Mouse (Mus musculus) limb, embryonic 12.5 days (tissue): ENCODE results near the gene Mnat1. TPM values are rescaled to one million over a fixed set of nuclear protein-coding genes. Genes with fewer than 3 reads are reported as not detected.

Experiments used
- ATAC-seq: fragments of 200-750 bp; cut with Nextera tagmentation; 2 replicates; pipeline ENCODE4 v1.8.0; 2017; ENCODE audit warnings: low read depth, moderate TSS enrichment; ENCODE audit not compliant: insufficient number of reproducible peaks, insufficient read depth, low FRiP score, low TSS enrichment
- H3K27ac ChIP-seq: fragments of 300-500 bp; sonication (generic); 2 replicates; pipeline ENCODE4 v1.5.1; 2016; ENCODE audit warnings: mild to moderate bottlenecking, moderate library complexity
- H3K27me3 ChIP-seq: fragments of 300-500 bp; sonication (generic); 2 replicates; pipeline ENCODE4 v1.6.1; 2016; ENCODE audit warnings: mild to moderate bottlenecking, moderate library complexity
- H3K36me3 ChIP-seq: fragments of 300-500 bp; sonication (generic); 2 replicates; pipeline ENCODE4 v1.6.1; 2016; ENCODE audit warnings: mild to moderate bottlenecking, moderate library complexity
- H3K4me1 ChIP-seq: fragments of 300-500 bp; sonication (generic); replicated peaks from 2 replicates; pipeline ENCODE4 v1.6.1; 2016
- H3K4me2 ChIP-seq: fragments of 300-500 bp; sonication (generic); 2 replicates; pipeline ENCODE4 v1.6.1; 2016; ENCODE audit warnings: mild to moderate bottlenecking, moderate library complexity
- H3K4me3 ChIP-seq: fragments of 300-500 bp; sonication (generic); replicated peaks from 2 replicates; pipeline ENCODE4 v1.5.1; 2016; ENCODE audit warnings: mild to moderate bottlenecking
- H3K9ac ChIP-seq: fragments of 300-500 bp; sonication (generic); replicated peaks from 2 replicates; pipeline ENCODE4 v1.6.1; 2016; ENCODE audit warnings: mild to moderate bottlenecking, moderate library complexity
- H3K9me3 ChIP-seq: fragments of 300-500 bp; sonication (generic); 2 replicates; pipeline ENCODE4 v1.6.1; 2016; ENCODE audit warnings: mild to moderate bottlenecking, moderate library complexity
- WGBS: fragments of 180-500 bp; shearing (Covaris S2); methylation state at CpG from one replicate; pipeline ENCODE4 v1.1.7; 2016; 5-methylcytosine and 5-hydroxymethylcytosine counted together
- polyA plus RNA-seq: library from polyadenylated mRNA; unstranded; fragments of >200 nt; fragmentation: Nextera tagmentation; extraction: Ambion mirVana; gene quantifications from 2 replicates; pipeline ENCODE4 v1.2.1, GENCODE M21; 2016

Gene Mnat1
- polyA plus RNA-seq, 1 experiment from 2014 or later, result 40.7 TPM

DNA sequence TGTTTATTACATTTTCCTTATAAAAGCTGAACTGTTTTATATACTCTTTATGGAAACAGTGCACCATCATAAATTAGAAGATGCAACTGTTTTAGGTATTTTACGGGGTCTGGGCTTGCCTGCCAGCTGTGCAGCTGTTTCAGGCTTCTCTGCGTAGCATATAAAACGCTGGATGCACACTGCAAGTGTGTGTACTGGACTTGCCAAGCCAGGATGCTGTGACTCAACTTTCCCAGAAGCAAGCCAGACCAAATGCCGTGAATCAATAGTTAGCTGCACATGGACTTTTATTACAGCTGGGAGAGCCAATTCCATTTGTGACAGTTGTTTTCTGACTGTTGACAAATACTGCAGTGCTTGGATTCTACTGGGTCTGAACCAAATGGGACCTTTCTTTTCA, 146.4 kb downstream of the Mnat1 start:
- 20% methylated on average over 4 of the region's 4 CpGs for WGBS
- peak; percentile 80 for ATAC-seq
- no peaks in the 10 kb centered on the region for H3K9me3 ChIP-seq
- peaks cover 44% of the 10 kb centered on the region for H3K4me1 ChIP-seq
- peak overlapping the region; percentile 56 for H3K27ac ChIP-seq
- H3K4me3 ChIP-seq, result no peak overlapping the region
- H3K4me2 ChIP-seq, result no peak overlapping the region
- H3K27me3 ChIP-seq, result no peaks in the 10 kb centered on the region
- H3K9ac ChIP-seq, result no peak overlapping the region
- peaks cover 12% of the 10 kb centered on the region; the same call in 1 of the 2 replicates for H3K36me3 ChIP-seq

- H3K36me3 ChIP-seq, result peaks cover 52% of the 10 kb centered on the region
- no peak overlapping the region for H3K9ac ChIP-seq
- H3K4me3 ChIP-seq, result no peak overlapping the region
- no peaks in the 10 kb centered on the region for H3K27me3 ChIP-seq
- no peak for ATAC-seq
- 90% methylated on average over 3 of the region's 3 CpGs for WGBS
- H3K27ac ChIP-seq, result no peak overlapping the region
- H3K4me2 ChIP-seq, result no peak overlapping the region
- peaks cover 29% of the 10 kb centered on the region for H3K4me1 ChIP-seq
- peaks cover 14% of the 10 kb centered on the region; the same call in 1 of the 2 replicates for H3K9me3 ChIP-seq
Measured at GRCm38 (mm10) chr12:73274921-73275320, 151.4 kb downstream of the Mnat1 start.

DNA sequence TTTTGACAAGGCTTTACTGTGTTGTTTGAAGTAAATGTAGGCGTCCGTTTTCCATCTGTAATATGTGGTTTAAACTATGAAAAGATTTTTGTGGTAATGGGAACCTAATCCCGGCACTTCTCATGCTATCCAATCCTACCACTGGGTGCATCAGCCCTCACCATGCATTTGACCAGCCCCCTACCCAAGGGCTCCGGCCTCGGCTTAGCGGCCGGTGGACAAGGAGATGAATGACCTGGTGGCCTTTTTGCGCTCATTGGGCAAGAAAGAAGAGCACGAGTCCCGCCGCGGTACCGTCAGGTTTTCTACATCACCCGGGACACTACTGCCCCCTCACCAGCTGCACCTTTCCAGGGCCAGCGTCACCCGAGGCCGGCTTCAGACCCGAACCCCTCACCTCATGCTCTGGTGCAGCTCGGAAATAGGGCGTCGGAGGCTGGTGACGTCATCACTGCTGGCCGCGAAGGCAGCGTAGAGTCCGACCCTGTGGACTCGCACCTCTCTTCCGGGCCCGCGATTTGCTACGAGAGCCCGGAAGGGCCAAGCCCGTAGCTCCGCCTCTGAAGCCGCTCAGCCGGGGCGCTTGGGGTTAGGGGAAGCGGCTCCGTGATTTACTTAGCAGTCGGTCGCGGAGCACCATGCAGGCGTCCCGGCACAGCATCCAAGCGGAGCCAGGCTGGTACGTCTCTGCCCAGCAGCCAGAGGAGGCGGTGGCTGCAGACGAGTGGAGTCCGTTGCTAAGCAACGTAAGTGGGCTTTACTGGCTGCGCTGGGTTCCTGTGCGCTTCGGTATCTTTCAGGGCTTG, 163.0 kb downstream of the Mnat1 start, which contains the start of the genes Trmt5 and Slc38a6:
Gene Trmt5, minus strand, starts transcription at position 424 of the 806 bp plus-strand sequence.
Gene Slc38a6, plus strand, starts transcription at position 493 of the 806 bp plus-strand sequence.
- Histone ChIP-seq H3K36me3 (peaks cover 18% of the 10 kb centered on the region), H3K9me3 (no peaks in the 10 kb centered on the region), H3K27ac (peak within 1 kb of the TSS; percentile 79), H3K4me2 (peak within 1 kb of the TSS; percentile 76), H3K4me3 (peak within 1 kb of the TSS; percentile 68), H3K9ac (peak within 1 kb of the TSS; percentile 69), H3K27me3 (no peaks in the 10 kb centered on the region), H3K4me1 (peaks cover 29% of the 10 kb centered on the region)
- ATAC-seq, result peak; percentile 97
- under 1% methylated on average over 53 of the region's 53 CpGs for WGBS

- Histone ChIP-seq H3K27ac (no peak overlapping the region), H3K27me3 (no peaks in the 10 kb centered on the region), H3K9me3 (no peaks in the 10 kb centered on the region), H3K4me1 (peaks cover 29% of the 10 kb centered on the region), H3K4me2 (peak overlapping the region; percentile 76), H3K36me3 (peaks cover 15% of the 10 kb centered on the region), H3K4me3 (peak overlapping the region; percentile 68), H3K9ac (peak overlapping the region; percentile 69; the same call in 1 of the 2 replicates)
- WGBS, result 62% methylated on average over 8 of the region's 8 CpGs
- no peak for ATAC-seq
Measured at GRCm38 (mm10) chr12:73287609-73288008, 164.1 kb downstream of the Mnat1 start.

- ATAC-seq, result no peak
- H3K4me3 ChIP-seq, result no peak overlapping the region
- WGBS, result 91% methylated on average over 3 of the region's 3 CpGs
Measured at GRCm38 (mm10) chr12:73288626-73289025, 165.1 kb downstream of the Mnat1 start.

DNA sequence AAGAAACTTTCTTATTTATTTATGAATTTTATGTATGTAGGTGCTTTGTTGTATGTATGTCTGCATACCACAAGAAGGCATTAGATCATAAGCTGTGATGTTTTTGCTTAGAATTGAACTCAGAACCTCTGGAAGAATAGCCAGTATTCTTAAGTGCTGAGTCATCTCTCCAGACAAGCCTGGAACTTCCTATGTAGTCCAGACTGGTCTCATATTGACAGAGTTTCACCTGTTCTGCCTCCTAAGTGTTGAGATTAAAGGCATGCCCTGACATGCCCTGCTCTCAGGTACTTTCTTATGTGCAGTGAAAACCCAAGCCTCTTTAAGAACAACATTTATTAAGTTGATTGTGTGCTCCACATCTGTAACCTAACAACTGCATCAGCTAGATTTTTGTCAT, 171.4 kb downstream of the Mnat1 start:
- Histone ChIP-seq H3K9ac (no peak overlapping the region), H3K4me1 (peaks cover 15% of the 10 kb centered on the region), H3K27me3 (no peaks in the 10 kb centered on the region), H3K4me3 (no peak overlapping the region), H3K27ac (0 out of 2 replicates have a peak overlapping the region, but pooled peaks have one; percentile 31), H3K36me3 (peaks cover 30% of the 10 kb centered on the region), H3K4me2 (no peak overlapping the region), H3K9me3 (no peaks in the 10 kb centered on the region)
- ATAC-seq, result no peak

More at GRCm38 (mm10) chr12:73288626-73289025, 165.1 kb downstream of the Mnat1 start:
- no peaks in the 10 kb centered on the region for H3K27me3 ChIP-seq
- no peak overlapping the region for H3K27ac ChIP-seq
- peaks cover 17% of the 10 kb centered on the region for H3K36me3 ChIP-seq
- no peak overlapping the region for H3K4me2 ChIP-seq
- H3K4me1 ChIP-seq, result peaks cover 29% of the 10 kb centered on the region
- H3K9me3 ChIP-seq, result no peaks in the 10 kb centered on the region
- no peak overlapping the region for H3K9ac ChIP-seq

DNA sequence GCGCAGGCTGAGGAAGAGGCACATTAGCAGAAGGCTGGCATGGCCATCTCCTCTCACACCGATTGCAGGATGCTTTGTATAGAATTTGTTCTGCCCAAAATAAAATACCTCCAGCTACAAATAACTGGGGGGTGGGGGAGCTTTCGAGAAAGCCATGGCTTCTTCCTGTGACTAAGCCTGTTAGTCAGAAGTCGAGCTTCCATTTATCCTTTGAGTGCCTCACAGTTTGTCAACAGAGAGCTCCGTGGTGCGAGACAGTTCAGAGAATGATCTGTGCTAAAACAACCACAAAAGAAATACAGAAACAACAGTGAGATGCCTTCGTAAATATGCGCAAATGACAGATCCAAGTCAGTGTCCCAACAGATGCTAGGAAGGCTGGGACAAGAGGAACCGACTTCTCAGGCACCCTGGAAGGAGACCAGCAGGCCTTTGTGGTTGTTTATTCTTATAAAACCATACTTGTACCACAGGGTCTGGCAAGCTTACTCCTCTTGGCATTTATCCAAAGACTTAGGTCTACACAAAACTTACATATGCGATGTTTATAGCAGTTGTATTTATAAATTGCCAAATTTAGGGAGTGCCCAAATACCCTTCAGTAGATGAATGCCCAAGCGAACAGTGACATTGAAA, 172.1 kb downstream of the Mnat1 start:
- Histone ChIP-seq H3K4me1 (peaks cover 15% of the 10 kb centered on the region), H3K9me3 (no peaks in the 10 kb centered on the region), H3K4me2 (no peak overlapping the region), H3K9ac (no peak overlapping the region), H3K27me3 (no peaks in the 10 kb centered on the region), H3K27ac (peak overlapping the region; percentile 31; the same call in 1 of the 2 replicates), H3K36me3 (peaks cover 38% of the 10 kb centered on the region), H3K4me3 (no peak overlapping the region)
- WGBS, result 83% methylated on average over 11 of the region's 11 CpGs
- no peak for ATAC-seq

GRCm38 (mm10) chr12:73298621-73299020, 175.1 kb downstream of the Mnat1 start:
- ATAC-seq, result no peak
- Histone ChIP-seq H3K9me3 (no peaks in the 10 kb centered on the region), H3K4me2 (no peak overlapping the region), H3K27me3 (no peaks in the 10 kb centered on the region), H3K4me3 (no peak overlapping the region), H3K4me1 (peaks cover 15% of the 10 kb centered on the region), H3K27ac (no peak overlapping the region), H3K36me3 (peaks cover 27% of the 10 kb centered on the region), H3K9ac (no peak overlapping the region)
- WGBS, result 94% methylated on average over 5 of the region's 5 CpGs

GRCm38 (mm10) chr12:73300531-73300930, 177.0 kb downstream of the Mnat1 start:
- no peak overlapping the region for H3K9ac ChIP-seq
- H3K36me3 ChIP-seq, result peaks cover 18% of the 10 kb centered on the region
- 87% methylated on average over 2 of the region's 2 CpGs for WGBS
- peaks cover 10% of the 10 kb centered on the region for H3K4me1 ChIP-seq
- no peak for ATAC-seq
- H3K4me2 ChIP-seq, result no peak overlapping the region
- no peak overlapping the region for H3K4me3 ChIP-seq
- H3K27me3 ChIP-seq, result no peaks in the 10 kb centered on the region
- no peak overlapping the region for H3K27ac ChIP-seq
- no peaks in the 10 kb centered on the region for H3K9me3 ChIP-seq

DNA sequence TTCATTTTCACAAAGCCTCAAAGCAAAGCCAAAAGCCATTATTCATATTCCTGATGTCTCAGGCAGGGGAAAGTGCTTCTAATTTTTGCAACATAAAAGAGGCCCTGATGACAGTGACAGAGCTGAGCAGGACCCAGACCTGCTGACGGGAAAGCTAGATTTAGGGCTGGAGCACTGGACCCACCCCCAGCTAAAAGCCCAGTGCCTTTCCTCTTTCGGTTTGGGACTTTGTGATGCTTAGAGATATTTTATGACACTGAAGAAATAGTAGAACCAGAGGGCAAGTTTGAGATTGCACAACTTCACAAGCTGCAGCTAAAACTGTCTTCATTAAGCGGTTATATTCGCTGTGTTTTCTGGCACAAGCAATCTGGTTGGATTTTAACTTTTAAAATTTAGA, 181.1 kb downstream of the Mnat1 start:
- Histone ChIP-seq H3K9ac (no peak overlapping the region), H3K4me1 (no peaks in the 10 kb centered on the region; the same call in 1 of the 2 replicates), H3K27me3 (no peaks in the 10 kb centered on the region), H3K4me3 (no peak overlapping the region), H3K36me3 (peaks cover 11% of the 10 kb centered on the region), H3K4me2 (no peak overlapping the region), H3K9me3 (no peaks in the 10 kb centered on the region), H3K27ac (no peak overlapping the region)
- 79% methylated on average over 4 of the region's 4 CpGs for WGBS
- ATAC-seq, result no peak

DNA sequence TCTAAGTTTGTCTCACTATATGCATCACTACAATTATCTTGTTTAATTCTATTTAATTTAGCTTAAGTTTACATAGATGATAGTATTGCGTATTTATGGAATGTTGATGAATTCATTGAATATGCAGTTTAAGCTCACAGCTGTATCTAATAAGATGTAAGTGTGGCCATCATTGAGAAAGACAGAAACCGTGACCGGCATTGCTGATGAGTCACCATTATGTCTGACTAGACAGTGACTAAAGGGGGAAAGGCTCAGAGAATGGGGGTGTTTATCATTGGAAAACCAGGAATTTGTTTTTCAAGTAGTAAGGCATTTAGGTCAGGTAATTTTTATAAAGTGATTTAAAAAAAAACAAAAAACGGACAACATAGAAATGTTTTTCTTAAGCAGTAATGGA, 184.2 kb downstream of the Mnat1 start:
- no peak for ATAC-seq

More for the DNA sequence above, 184.2 kb downstream of the Mnat1 start:
- H3K9ac ChIP-seq, result no peak overlapping the region
- H3K27ac ChIP-seq, result no peak overlapping the region
- H3K4me2 ChIP-seq, result no peak overlapping the region
- no peak overlapping the region for H3K4me3 ChIP-seq
- H3K4me1 ChIP-seq, result no peaks in the 10 kb centered on the region; the same call in 1 of the 2 replicates
- no peaks in the 10 kb centered on the region for H3K9me3 ChIP-seq
- no peaks in the 10 kb centered on the region; the same call in 1 of the 2 replicates for H3K36me3 ChIP-seq
- 92% methylated on average over 4 of the region's 4 CpGs for WGBS
- H3K27me3 ChIP-seq, result no peaks in the 10 kb centered on the region
